Mouse (Mus musculus) B cell, adult 62 days (primary cell): Measurements from ENCODE around the gene Ms4a6c. TPM values are rescaled to one million over a fixed set of nuclear protein-coding genes. Genes with fewer than 3 reads are reported as not detected.

Experiments used
- total RNA-seq: library from RNA; stranded (reverse); gene quantifications from 4 replicates; pipeline ENCODE4 v1.2.4, GENCODE M21; 2023

The Ms4a6c gene
- total RNA-seq: 15.3 to 23.6 TPM (median 17.7 TPM) in 4 replicates

DNA sequence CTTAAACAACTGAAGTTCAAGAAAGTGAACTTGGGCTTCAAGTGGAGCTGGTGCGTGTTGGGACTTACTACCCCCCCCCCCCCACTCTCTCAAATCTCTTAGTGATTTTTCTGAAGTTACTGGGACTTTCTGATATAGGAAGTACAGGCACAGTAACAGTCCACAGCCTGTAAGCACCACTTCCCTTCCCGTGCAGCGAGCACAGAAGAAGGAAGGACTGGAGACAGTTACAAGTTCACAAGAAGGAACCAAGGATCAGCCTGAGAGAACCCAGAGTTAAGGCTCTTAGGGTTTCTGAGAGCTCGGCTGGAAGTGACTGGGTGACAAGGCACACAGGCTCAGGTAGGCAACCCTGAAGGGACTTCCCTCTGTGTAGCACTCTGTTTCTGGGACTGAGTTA, at the start of gene Ms4a6c:
Gene Ms4a6c, plus strand, starts transcription at position 152 of the 400 bp plus-strand sequence.

GRCm38 (mm10) chr19:11443338-11443737, 25.8 kb upstream of the Ms4a6c start, which contains the start of gene Ms4a4b:
Gene Ms4a4b (plus strand): TSS chr19:11443553.

GRCm38 (mm10) chr19:11485746-11486145, 16.6 kb downstream of the Ms4a6c start, which contains the start of gene Gm8369:
Gene Gm8369 (plus strand): TSS chr19:11485938.

DNA sequence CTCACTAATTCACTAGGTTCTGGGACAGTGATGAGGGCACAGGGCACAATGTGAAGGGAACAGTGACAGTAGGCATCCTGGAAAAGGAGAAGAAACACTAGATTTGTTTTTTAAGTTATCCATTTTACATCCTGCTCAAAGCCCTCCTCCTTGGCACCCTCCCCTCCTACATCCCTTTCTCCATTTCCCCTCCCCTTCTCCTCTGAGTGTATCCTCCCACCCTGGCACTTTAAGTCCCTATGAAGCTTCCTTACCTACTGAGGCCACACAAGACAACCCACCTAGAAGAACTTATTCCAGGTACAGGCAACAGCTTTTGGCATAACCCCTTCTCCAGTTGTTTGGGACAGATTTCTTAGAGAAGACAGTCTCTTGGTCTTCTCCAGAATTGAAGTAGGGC, 47.1 kb downstream of the Ms4a6c start, which contains the start of gene Ms4a6b:
Gene Ms4a6b, plus strand, starts transcription at position 267 of the 400 bp plus-strand sequence.

Other genes with a start within 250 kb of the Ms4a6c start
- 0.55 to 1.2 TPM (median 0.81 TPM) in 4 replicates for gene Ms4a12, start 236.9 kb upstream of the Ms4a6c start, total RNA-seq
- 679 to 695 TPM (median 691 TPM) in 4 replicates for gene Ms4a1, start 203.1 kb upstream of the Ms4a6c start, total RNA-seq
- gene Ms4a5, start 185.5 kb upstream of the Ms4a6c start, total RNA-seq: not detected in 4 replicates
- 0.54 to 1.1 TPM (median 0.64 TPM) in 4 replicates for gene Ms4a14, start 154.9 kb upstream of the Ms4a6c start, total RNA-seq
- gene Ms4a7, start 133.2 kb upstream of the Ms4a6c start, total RNA-seq: 1.8 to 2.7 TPM (median 2.3 TPM) in 4 replicates
- 1.0 to 1.5 TPM (median 1.2 TPM) in 4 replicates for gene Ms4a4a, start 93.8 kb upstream of the Ms4a6c start, total RNA-seq
- 170 to 195 TPM (median 183 TPM) in 4 replicates for gene Ms4a4c, start 64.6 kb upstream of the Ms4a6c start, total RNA-seq
- gene Ms4a4b, start 25.8 kb upstream of the Ms4a6c start, total RNA-seq: 16.3 to 21.1 TPM (median 18.4 TPM) in 4 replicates
- gene Gm8369, start 16.6 kb downstream of the Ms4a6c start, total RNA-seq: 187 to 210 TPM (median 201 TPM) in 4 replicates
- gene Ms4a6b, start 47.1 kb downstream of the Ms4a6c start, total RNA-seq: 70.8 to 89.5 TPM (median 81.5 TPM) in 4 replicates
- gene Ms4a4d, start 67.4 kb downstream of the Ms4a6c start, total RNA-seq: 0.51 TPM in 1 of 4 replicates, not detected in the others
- 2.6 to 3.6 TPM (median 3.3 TPM) in 4 replicates for gene Ms4a6d, start 135.5 kb downstream of the Ms4a6c start, total RNA-seq
- not detected in 4 replicates for gene Ms4a2, start 154.4 kb downstream of the Ms4a6c start, total RNA-seq
- not detected in 4 replicates for gene Ms4a3, start 171.5 kb downstream of the Ms4a6c start, total RNA-seq
- gene Oosp2, start 191.2 kb downstream of the Ms4a6c start, total RNA-seq: not detected in 4 replicates
- gene Oosp1, start 221.8 kb downstream of the Ms4a6c start, total RNA-seq: 1.4 to 3.7 TPM (median 1.9 TPM) in 4 replicates
- not detected in 4 replicates for gene Oosp3, start 227.7 kb downstream of the Ms4a6c start, total RNA-seq